Mouse (Mus musculus) left cerebral cortex, adult 2 months (tissue): Measurements from ENCODE around the gene Slc30a7. TPM values are rescaled to one million over a fixed set of nuclear protein-coding genes. Genes with fewer than 3 reads are reported as not detected.

Experiments
- DNase-seq, 2 experiments: peaks; one replicate each; pipeline ENCODE4 v3.0.0; 2021 to 2022; ENCODE audit warnings: low spot score in 2 of 2, mixed read lengths in 1 of 2; ENCODE audit errors: extremely low spot score in 1 of 2
- H3K27ac ChIP-seq: fragments of 200-600 bp; 2 replicates; pipeline ENCODE4 v1.8.1; 2022
- H3K4me3 ChIP-seq: fragments of 200-600 bp; 2 replicates; pipeline ENCODE4 v1.8.1; 2022
- CTCF ChIP-seq: fragments of 200-600 bp; IDR thresholded peaks from 2 replicates; pipeline ENCODE4 v1.8.1; 2022; ENCODE audit warnings: antibody characterized with exemption, mild to moderate bottlenecking, moderate library complexity
- intact Hi-C: fragments of 180-260 bp; cut with DNase I; formaldehyde crosslinking; loops from one replicate; pipeline ENCODE4 v1.15.1; 2025
- long read RNA-seq, 2 experiments: library from polyadenylated mRNA; stranded (forward); transcript quantifications; one replicate each; pipeline ENCODE4 v2.0.0; 2021; ENCODE audit warnings: borderline mapping rate in 2 of 2
- total RNA-seq, 2 experiments: library from RNA; stranded (reverse); gene quantifications; 2 replicates each; pipeline ENCODE4 v1.2.3; 2021

Gene Slc30a7
- 10 to 100 TPM; 22.3 to 25.3 TPM for total RNA-seq
- long read RNA-seq, experiment 1, full-length matches to known transcripts: 6 of 9 reads
- long read RNA-seq, experiment 1, partial matches to known transcripts: 0 of 9 reads
- long read RNA-seq, experiment 1, other reads (novel, unspliced or antisense): 3 of 9 reads
- long read RNA-seq, experiment 2, full-length matches to known transcripts: 7 of 13 reads
- long read RNA-seq, experiment 2, partial matches to known transcripts: 2 of 13 reads
- long read RNA-seq, experiment 2, other reads (novel, unspliced or antisense): 4 of 13 reads

- peak; percentile 81 to 84 for DNase-seq
- peak within 1 kb of the TSS; percentile 93 for H3K27ac ChIP-seq
- TF ChIP-seq CTCF: no peak; the same call in 1 of the 2 replicates
- intact Hi-C loops: loop anchor here (10.0 kb wide), 1 partner anchor 658 kb away; the partner anchor contains the start of gene Mfsd14a
- peak within 1 kb of the TSS; percentile 95 for H3K4me3 ChIP-seq
Measured at GRCm38 (mm10) chr3:116006978-116007940, at the start of gene Slc30a7, which contains the start of gene Extl2. Gene Slc30a7, minus strand, starts transcription at chr3:116007406. Gene Extl2, plus strand, starts transcription at chr3:116007462.

GRCm38 (mm10) chr3:116047034-116047433 is 39.8 kb upstream of the Slc30a7 start:
- intact Hi-C loops: no loop called here
- H3K4me3 ChIP-seq: no peak overlapping the region
- no peak overlapping the region for H3K27ac ChIP-seq
- no peak for DNase-seq
- no peak for TF ChIP-seq CTCF

DNA sequence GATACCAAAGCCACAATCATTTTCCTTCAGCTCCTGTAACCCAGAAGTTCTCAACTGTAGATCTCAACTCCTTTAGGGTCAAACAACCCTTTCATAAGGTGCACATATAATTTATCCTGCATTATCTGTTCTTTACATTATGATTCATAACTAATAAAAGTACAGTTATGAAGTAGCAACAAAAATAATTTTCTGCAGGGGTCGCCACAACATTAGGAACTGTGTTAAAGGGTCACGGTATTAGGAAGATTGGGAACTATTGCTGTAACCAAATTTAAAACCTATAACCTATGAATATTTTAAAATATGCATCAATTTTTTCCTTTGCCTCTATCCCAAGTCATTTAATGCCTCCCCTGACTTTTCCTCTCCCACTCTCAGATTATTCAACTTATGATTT is 38.8 kb upstream of the Slc30a7 start:
- intact Hi-C loops: no loop called here
- H3K27ac ChIP-seq: no peak overlapping the region
- H3K4me3 ChIP-seq: no peak overlapping the region
- DNase-seq: no peak
- no peak for TF ChIP-seq CTCF

- peak; percentile 60 for TF ChIP-seq CTCF
- intact Hi-C loops: loop anchor here (2.0 kb wide), 2 partner anchors 212 to 286 kb away; partner anchors contain the start of gene Gpr88
Measured at GRCm38 (mm10) chr3:116040776-116041175, 33.6 kb upstream of the Slc30a7 start.

GRCm38 (mm10) chr3:116033871-116034222 is 26.6 kb upstream of the Slc30a7 start:
- TF ChIP-seq CTCF: peak; percentile 74
- no peak for DNase-seq
- no peak overlapping the region for H3K4me3 ChIP-seq
- intact Hi-C loops: loop anchor here (1.0 to 5.0 kb wide), 2 partner anchors 293 to 473 kb away; partner anchors contain the start of gene Rtca
- H3K27ac ChIP-seq: no peak overlapping the region

More at GRCm38 (mm10) chr3:116040776-116041175, 33.6 kb upstream of the Slc30a7 start:
- no peak overlapping the region for H3K4me3 ChIP-seq
- DNase-seq: no peak
- H3K27ac ChIP-seq: no peak overlapping the region

DNA sequence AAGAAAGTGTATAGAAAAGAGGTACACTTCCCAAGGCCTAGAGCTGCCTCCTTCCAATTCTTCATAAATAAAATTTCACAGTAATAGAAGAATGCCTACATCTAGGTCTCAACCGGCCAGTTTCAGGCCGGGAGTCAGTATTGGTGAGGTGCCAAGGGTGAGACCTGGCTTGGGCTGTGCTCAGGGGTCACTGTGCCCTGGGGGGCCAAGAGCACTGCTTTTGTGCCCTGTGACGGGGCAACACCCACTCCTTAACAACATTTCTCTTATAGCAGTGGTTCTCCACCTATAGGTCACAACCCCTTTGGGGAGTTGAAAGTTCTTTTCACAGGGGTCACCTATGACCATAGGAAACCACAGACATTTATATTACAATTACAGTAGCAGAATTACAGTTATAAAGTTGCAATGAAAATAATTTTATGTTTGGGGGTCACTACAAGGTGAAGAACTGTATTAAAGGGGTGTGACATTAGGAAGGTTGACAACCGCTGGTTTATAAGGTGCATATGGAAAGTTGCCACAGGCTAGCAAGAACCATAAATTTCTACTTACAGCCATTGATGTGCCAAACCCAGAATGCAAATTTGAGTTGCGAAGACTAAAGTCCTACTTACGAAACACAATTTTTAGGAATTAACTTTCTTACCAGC is 26.1 kb upstream of the Slc30a7 start:
- Histone ChIP-seq H3K4me3 (no peak overlapping the region), H3K27ac (no peak overlapping the region)
- no peak for TF ChIP-seq CTCF
- DNase-seq: no peak
- intact Hi-C loops: loop anchor here (1.0 to 5.0 kb wide), 2 partner anchors 294 to 474 kb away; partner anchors contain the start of gene Rtca

DNA sequence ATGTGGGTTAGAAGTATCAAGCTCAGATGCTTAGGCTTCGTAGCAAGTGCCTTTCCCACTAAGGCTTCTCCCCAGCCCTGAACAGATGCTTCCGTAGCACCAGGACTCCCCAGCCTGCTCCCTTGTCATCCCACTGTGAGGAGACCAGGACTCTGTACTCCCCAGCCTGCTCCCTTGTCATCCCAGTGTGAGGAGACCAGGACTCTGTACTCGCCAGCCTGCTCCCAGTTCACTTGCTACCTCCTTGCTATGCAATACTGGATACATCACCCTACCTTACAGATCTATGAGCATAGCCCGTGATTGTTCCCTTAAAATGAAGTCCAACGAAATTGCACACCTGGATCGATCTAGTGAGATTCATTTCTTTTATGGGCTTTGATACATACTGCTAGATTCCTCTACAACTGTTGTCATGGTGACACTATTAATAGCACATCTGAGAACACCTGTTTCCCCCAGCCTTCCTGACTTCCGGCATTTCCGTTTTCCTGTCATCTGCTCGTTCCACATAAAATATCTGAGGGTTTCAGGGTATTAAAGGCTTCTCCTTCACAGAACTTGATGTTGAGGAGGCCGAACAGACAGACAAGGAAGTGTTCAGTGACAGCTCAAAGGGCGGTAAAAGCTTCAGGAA is 23.1 kb upstream of the Slc30a7 start:
- intact Hi-C loops: loop anchor here (5.0 kb wide), 1 partner anchor 477 kb away; the partner anchor contains the start of gene Rtca
- DNase-seq: no peak
- TF ChIP-seq CTCF: no peak
- Histone ChIP-seq H3K4me3 (no peak overlapping the region), H3K27ac (no peak overlapping the region)

- Histone ChIP-seq H3K27ac (no peak overlapping the region), H3K4me3 (no peak overlapping the region)
- no peak for TF ChIP-seq CTCF
- no peak for DNase-seq
- intact Hi-C loops: no loop called here
Measured at GRCm38 (mm10) chr3:116026996-116027395, 19.8 kb upstream of the Slc30a7 start.

- H3K27ac ChIP-seq: no peak overlapping the region
- TF ChIP-seq CTCF: no peak
- DNase-seq: no peak
- H3K4me3 ChIP-seq: no peak overlapping the region
- intact Hi-C loops: no loop called here
Measured at GRCm38 (mm10) chr3:116025701-116026100, 18.5 kb upstream of the Slc30a7 start.

- intact Hi-C loops: no loop called here
- no peak overlapping the region for H3K4me3 ChIP-seq
- no peak for DNase-seq
- TF ChIP-seq CTCF: no peak
- no peak overlapping the region for H3K27ac ChIP-seq
Measured at GRCm38 (mm10) chr3:116024669-116025068, 17.5 kb upstream of the Slc30a7 start.

- intact Hi-C loops: no loop called here
- no peak for TF ChIP-seq CTCF
- Histone ChIP-seq H3K4me3 (no peak overlapping the region), H3K27ac (no peak overlapping the region)
- no peak for DNase-seq
Measured at GRCm38 (mm10) chr3:116024236-116024635, 17.0 kb upstream of the Slc30a7 start.
